Mouse (Mus musculus) hindbrain, embryonic 13.5 days (tissue): Measurements from ENCODE around the gene Ap3b1. TPM values are rescaled to one million over a fixed set of nuclear protein-coding genes. Genes with fewer than 3 reads are reported as not detected.

Experiments used
- ATAC-seq: fragments of 200-750 bp; cut with Nextera tagmentation; 2 replicates; pipeline ENCODE4 v1.8.0; 2017; ENCODE audit warnings: moderate TSS enrichment; ENCODE audit not compliant: low FRiP score
- H3K27ac ChIP-seq: fragments of 300-500 bp; sonication (generic); 2 replicates; pipeline ENCODE4 v1.5.1; 2015; ENCODE audit warnings: inconsistent platforms, mild to moderate bottlenecking, moderate library complexity
- H3K27me3 ChIP-seq: fragments of 300-500 bp; sonication (generic); 2 replicates; pipeline ENCODE4 v1.6.1; 2015; ENCODE audit warnings: mild to moderate bottlenecking, inconsistent platforms
- H3K36me3 ChIP-seq: fragments of 300-500 bp; sonication (generic); 2 replicates; pipeline ENCODE4 v1.6.1; 2015; ENCODE audit warnings: mild to moderate bottlenecking, inconsistent platforms
- H3K4me1 ChIP-seq: fragments of 300-500 bp; sonication (generic); replicated peaks from 2 replicates; pipeline ENCODE4 v1.6.1; 2015; ENCODE audit warnings: inconsistent platforms
- H3K4me2 ChIP-seq: fragments of 300-500 bp; sonication (generic); 2 replicates; pipeline ENCODE4 v1.6.1; 2015; ENCODE audit warnings: inconsistent platforms, mild to moderate bottlenecking, moderate library complexity
- H3K4me3 ChIP-seq: fragments of 300-500 bp; sonication (generic); 2 replicates; pipeline ENCODE4 v1.5.1; 2015; ENCODE audit warnings: mild to moderate bottlenecking, inconsistent platforms
- H3K9ac ChIP-seq: fragments of 300-500 bp; sonication (generic); 2 replicates; pipeline ENCODE4 v1.6.1; 2015; ENCODE audit warnings: mild to moderate bottlenecking, inconsistent platforms
- H3K9me3 ChIP-seq: fragments of 300-500 bp; sonication (generic); 2 replicates; pipeline ENCODE4 v1.6.1; 2016; ENCODE audit warnings: inconsistent platforms
- WGBS: fragments of 180-500 bp; shearing (Covaris S2); methylation state at CpG from one replicate; pipeline ENCODE4 v1.1.7; 2015; 5-methylcytosine and 5-hydroxymethylcytosine counted together
- polyA plus RNA-seq: library from polyadenylated mRNA; unstranded; fragments of >200 nt; fragmentation: Nextera tagmentation; extraction: Ambion mirVana; gene quantifications from 2 replicates; pipeline ENCODE4 v1.2.1, GENCODE M21; 2015

The Ap3b1 gene
- polyA plus RNA-seq, 1 experiment from 2014 or later, result 31.6 TPM

DNA sequence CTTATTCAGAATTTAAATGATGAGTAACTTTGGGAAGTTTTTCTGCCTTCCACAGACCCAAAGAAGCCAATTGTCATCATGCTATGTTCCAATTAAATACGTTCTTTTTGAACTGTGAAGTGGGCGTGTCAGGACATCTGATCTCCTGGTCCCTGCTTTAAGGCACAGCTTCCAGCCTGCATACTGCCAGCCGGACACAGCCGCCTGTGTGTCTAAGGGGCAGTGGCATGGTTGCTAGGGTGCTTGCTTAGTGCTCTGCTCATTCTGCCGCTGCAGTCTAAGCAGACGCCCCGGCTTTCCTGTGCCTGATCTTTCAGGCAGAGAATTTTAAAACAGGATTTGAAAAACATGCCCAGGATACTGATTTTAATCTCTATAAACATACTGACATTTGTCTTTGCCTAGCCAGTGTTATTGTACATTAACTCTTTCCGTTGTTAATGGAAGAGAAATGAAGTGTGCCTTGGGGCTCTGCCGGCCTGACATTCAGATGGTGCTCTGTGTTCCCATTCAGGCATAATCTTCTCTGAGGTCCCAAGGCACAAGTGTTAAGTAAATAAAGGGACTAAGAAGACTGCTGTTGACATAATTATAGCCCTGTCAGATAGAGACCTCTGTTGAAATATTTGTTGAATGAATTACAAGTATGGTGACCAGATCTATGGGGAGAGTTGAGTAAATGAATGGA is 204.0 kb downstream of the Ap3b1 start:
- H3K9me3 ChIP-seq, result no peaks in the 10 kb centered on the region
- no peak overlapping the region for H3K9ac ChIP-seq
- 24% methylated on average over 9 of the region's 9 CpGs for WGBS
- H3K27me3 ChIP-seq, result peaks cover 75% of the 10 kb centered on the region
- no peaks in the 10 kb centered on the region for H3K36me3 ChIP-seq
- no peak overlapping the region for H3K27ac ChIP-seq
- peaks cover 24% of the 10 kb centered on the region for H3K4me1 ChIP-seq
- no peak for ATAC-seq
- H3K4me2 ChIP-seq, result no peak overlapping the region
- no peak overlapping the region for H3K4me3 ChIP-seq

DNA sequence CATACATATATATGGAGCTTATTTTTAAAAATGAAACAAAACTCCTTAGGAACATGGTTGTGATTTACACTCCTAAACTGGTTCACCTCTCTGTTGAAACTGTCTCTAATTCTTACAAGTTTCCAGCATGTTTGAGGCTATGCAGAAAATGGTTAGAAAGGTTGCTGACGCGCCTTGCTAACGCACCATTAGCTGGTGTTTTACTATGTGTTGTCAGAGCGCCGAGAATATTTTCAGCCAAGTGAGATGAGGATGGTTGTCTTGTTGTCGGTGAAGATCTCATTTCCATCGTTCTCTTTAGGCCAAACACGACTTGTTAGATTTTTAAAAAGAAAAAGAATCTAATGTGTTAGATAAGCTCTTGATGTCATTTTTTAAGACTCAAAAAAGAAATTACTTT is 205.1 kb downstream of the Ap3b1 start:
- peaks cover 24% of the 10 kb centered on the region for H3K4me1 ChIP-seq
- no peak overlapping the region for H3K9ac ChIP-seq
- H3K27ac ChIP-seq, result no peak overlapping the region
- H3K27me3 ChIP-seq, result peaks cover 79% of the 10 kb centered on the region
- 70% methylated on average over 8 of the region's 8 CpGs for WGBS
- ATAC-seq, result no peak
- no peak overlapping the region for H3K4me2 ChIP-seq
- no peaks in the 10 kb centered on the region for H3K36me3 ChIP-seq
- H3K4me3 ChIP-seq, result no peak overlapping the region
- no peaks in the 10 kb centered on the region for H3K9me3 ChIP-seq

GRCm38 (mm10) chr13:94564351-94564994 is 205.7 kb downstream of the Ap3b1 start:
- H3K9me3 ChIP-seq, result no peaks in the 10 kb centered on the region
- no peak overlapping the region for H3K4me2 ChIP-seq
- peaks cover 24% of the 10 kb centered on the region for H3K4me1 ChIP-seq
- WGBS, result 19% methylated on average over 13 of the region's 13 CpGs
- no peak overlapping the region for H3K27ac ChIP-seq
- H3K4me3 ChIP-seq, result no peak overlapping the region
- H3K36me3 ChIP-seq, result no peaks in the 10 kb centered on the region
- no peak overlapping the region for H3K9ac ChIP-seq
- ATAC-seq, result no peak
- H3K27me3 ChIP-seq, result peaks cover 83% of the 10 kb centered on the region

GRCm38 (mm10) chr13:94565176-94565575 is 206.4 kb downstream of the Ap3b1 start:
- no peak overlapping the region for H3K4me3 ChIP-seq

GRCm38 (mm10) chr13:94565616-94566015 is 206.9 kb downstream of the Ap3b1 start:
- WGBS, result 59% methylated on average over 9 of the region's 9 CpGs
- no peak for ATAC-seq
- 0 out of 2 replicates have a peak overlapping the region, but pooled peaks have one; percentile 37 for H3K27ac ChIP-seq
- peaks cover 88% of the 10 kb centered on the region for H3K27me3 ChIP-seq
- H3K4me2 ChIP-seq, result no peak overlapping the region
- H3K4me3 ChIP-seq, result no peak overlapping the region
- H3K9me3 ChIP-seq, result no peaks in the 10 kb centered on the region
- no peak overlapping the region for H3K9ac ChIP-seq
- H3K4me1 ChIP-seq, result peaks cover 24% of the 10 kb centered on the region
- no peaks in the 10 kb centered on the region for H3K36me3 ChIP-seq

More at GRCm38 (mm10) chr13:94565176-94565575, 206.4 kb downstream of the Ap3b1 start:
- H3K27me3 ChIP-seq, result peaks cover 86% of the 10 kb centered on the region
- no peak overlapping the region for H3K9ac ChIP-seq
- no peak overlapping the region for H3K4me2 ChIP-seq
- peaks cover 24% of the 10 kb centered on the region for H3K4me1 ChIP-seq
- WGBS, result 77% methylated on average over 14 of the region's 14 CpGs
- H3K27ac ChIP-seq, result no peak overlapping the region
- H3K9me3 ChIP-seq, result no peaks in the 10 kb centered on the region
- no peak for ATAC-seq
- H3K36me3 ChIP-seq, result no peaks in the 10 kb centered on the region

GRCm38 (mm10) chr13:94567739-94568138 is 209.0 kb downstream of the Ap3b1 start:
- H3K4me3 ChIP-seq, result no peak overlapping the region
- H3K36me3 ChIP-seq, result no peaks in the 10 kb centered on the region
- H3K9me3 ChIP-seq, result no peaks in the 10 kb centered on the region
- no peak overlapping the region for H3K4me2 ChIP-seq
- H3K27ac ChIP-seq, result no peak overlapping the region
- WGBS, result 68% methylated on average over 6 of the region's 6 CpGs
- peaks cover 21% of the 10 kb centered on the region for H3K4me1 ChIP-seq
- no peak for ATAC-seq
- no peak overlapping the region for H3K9ac ChIP-seq
- peaks cover 90% of the 10 kb centered on the region for H3K27me3 ChIP-seq

DNA sequence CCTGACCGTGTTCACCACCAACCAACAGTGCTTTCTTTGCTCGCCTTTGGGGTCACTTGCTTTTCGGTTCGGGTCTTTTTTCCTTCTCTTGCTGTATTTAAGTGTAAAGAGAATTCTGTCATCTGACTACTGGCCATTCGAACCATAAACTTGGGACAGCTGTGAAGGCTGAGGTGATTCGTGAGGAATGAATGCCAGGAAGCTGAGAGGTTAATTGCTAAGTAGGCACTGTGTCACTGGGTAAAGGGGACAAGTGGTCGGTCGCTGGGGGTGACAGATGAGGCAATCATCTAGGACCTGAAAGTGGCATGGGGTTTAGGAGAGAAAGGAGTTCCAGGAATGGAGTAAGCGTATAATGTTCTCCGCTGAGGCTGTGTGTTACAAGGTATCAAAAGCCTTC is 212.2 kb downstream of the Ap3b1 start:
- H3K36me3 ChIP-seq, result no peaks in the 10 kb centered on the region
- no peaks in the 10 kb centered on the region for H3K9me3 ChIP-seq
- no peak overlapping the region for H3K4me3 ChIP-seq
- no peak overlapping the region for H3K27ac ChIP-seq
- H3K27me3 ChIP-seq, result peaks cover 97% of the 10 kb centered on the region
- H3K9ac ChIP-seq, result no peak overlapping the region
- H3K4me2 ChIP-seq, result no peak overlapping the region
- no peak for ATAC-seq
- 87% methylated on average over 10 of the region's 10 CpGs for WGBS
- peaks cover 11% of the 10 kb centered on the region for H3K4me1 ChIP-seq

DNA sequence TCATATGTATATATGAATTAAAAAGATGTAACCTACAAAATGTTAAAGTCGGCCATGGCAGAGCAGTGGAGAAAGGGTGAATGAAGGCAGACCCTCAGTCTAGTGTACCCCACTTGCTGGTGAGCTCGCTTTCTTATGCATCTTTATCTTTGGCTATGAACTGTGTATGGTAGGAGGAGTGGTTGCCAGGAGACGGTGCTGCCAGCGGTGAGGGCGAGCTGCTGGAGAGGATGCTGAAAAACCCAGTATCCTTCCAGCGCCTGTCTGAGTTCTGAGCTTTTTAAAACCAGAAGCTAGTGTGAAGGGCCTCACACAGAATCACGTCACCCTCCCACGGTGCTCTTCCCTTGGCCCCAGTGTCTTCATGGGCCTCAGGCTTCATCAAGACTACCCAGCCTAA is 214.6 kb downstream of the Ap3b1 start:
- 81% methylated on average over 8 of the region's 8 CpGs for WGBS
- Histone ChIP-seq H3K9me3 (no peaks in the 10 kb centered on the region), H3K9ac (no peak overlapping the region), H3K4me3 (no peak overlapping the region), H3K4me1 (peaks cover 29% of the 10 kb centered on the region), H3K27me3 (peaks cover 94% of the 10 kb centered on the region), H3K36me3 (no peaks in the 10 kb centered on the region), H3K27ac (no peak overlapping the region), H3K4me2 (no peak overlapping the region)
- no peak for ATAC-seq

DNA sequence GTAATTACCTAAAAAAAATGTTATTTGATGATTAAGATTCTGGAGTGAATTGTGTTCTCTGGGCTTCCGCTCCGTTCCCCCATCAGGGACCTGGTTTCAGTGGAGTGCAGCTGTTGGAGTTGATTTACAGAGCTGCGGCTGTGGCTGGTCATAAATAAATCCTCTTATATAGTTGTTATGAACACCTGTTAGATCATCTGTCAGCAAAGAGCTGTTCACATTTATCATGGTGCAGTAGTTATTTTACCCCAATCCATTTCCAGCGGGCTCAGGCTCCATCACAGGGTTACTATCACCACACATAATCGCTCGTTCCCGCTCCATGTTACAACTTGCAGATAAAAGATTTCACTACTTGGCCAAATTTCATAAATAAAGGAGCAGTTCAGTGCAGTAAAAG is 215.1 kb downstream of the Ap3b1 start:
- Histone ChIP-seq H3K27ac (no peak overlapping the region), H3K9ac (no peak overlapping the region), H3K4me1 (peaks cover 29% of the 10 kb centered on the region), H3K4me2 (no peak overlapping the region), H3K9me3 (no peaks in the 10 kb centered on the region), H3K4me3 (no peak overlapping the region), H3K36me3 (no peaks in the 10 kb centered on the region), H3K27me3 (peaks cover 94% of the 10 kb centered on the region)
- no peak for ATAC-seq
- WGBS, result 85% methylated on average over 7 of the region's 7 CpGs

DNA sequence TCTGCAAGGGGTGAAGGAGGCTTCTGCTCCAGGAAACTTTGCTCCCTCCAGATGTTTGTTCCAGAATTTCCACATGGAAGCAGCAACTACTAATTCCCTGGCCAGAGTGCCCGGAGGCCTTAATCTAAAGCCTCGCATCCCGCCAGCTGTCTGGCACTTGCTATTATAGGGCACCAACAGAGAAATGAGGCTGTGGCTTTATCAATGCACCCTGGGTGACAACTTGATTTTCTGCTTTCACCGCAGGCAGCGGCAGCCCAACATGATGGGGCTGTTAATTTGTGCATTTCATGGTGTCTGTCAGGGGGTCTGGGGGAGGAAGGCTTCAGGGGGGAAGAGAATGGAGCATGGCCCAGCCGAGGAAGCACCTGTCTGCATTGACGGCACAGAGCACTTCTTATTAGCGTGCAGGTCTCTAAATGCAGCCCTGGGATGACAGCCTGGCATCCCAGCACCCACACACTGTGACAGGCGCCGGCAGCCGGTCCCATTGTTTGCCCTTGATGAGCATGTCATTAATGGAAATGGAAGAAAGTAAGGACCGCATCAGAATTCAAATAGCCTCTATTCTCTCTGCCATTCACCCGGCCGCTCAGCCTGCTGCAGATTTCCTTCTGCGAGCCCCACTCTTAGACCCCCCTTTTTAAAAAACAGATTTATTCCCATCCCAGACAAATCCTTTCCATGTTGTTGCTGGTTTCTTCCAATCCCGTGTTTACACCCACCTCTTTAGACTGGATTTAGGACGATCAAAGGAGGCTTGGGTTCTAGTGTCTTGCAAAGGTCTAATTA is 217.0 kb downstream of the Ap3b1 start:
- Histone ChIP-seq H3K9ac (peak overlapping the region; percentile 15; the same call in 1 of the 2 replicates), H3K27me3 (peaks cover 94% of the 10 kb centered on the region), H3K36me3 (no peaks in the 10 kb centered on the region), H3K4me2 (peak overlapping the region; percentile 41), H3K27ac (peak overlapping the region; percentile 31), H3K9me3 (no peaks in the 10 kb centered on the region), H3K4me1 (peaks cover 29% of the 10 kb centered on the region), H3K4me3 (no peak overlapping the region)
- ATAC-seq, result peak; percentile 86
- WGBS, result 5% methylated on average over 17 of the region's 17 CpGs

GRCm38 (mm10) chr13:94576399-94577176 is 217.8 kb downstream of the Ap3b1 start:
- WGBS, result 12% methylated on average over 21 of the region's 22 CpGs

DNA sequence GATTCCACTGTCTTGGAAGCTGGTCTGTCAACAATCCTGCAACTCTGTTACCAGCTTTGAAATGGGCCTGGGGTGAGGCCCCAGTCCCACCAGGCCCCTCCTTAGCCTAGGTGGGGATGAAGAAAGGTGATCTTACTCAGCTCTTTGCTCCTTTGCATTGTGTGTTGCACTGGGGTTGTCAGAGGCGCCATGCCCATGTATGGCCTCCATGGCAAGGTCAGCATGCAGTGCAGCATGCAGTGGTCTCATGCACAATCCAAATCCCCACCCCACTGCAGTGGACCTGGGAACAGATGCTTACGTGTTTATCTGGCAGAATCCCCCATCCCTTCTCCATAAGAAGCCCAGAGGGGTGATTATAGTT is 218.4 kb downstream of the Ap3b1 start:
- 0 out of 2 replicates have a peak, but pooled peaks have one; percentile 6 for ATAC-seq
- H3K27me3 ChIP-seq, result peaks cover 89% of the 10 kb centered on the region
- peak overlapping the region; percentile 31; the same call in 1 of the 2 replicates for H3K27ac ChIP-seq

More at GRCm38 (mm10) chr13:94576399-94577176, 217.8 kb downstream of the Ap3b1 start:
- H3K9me3 ChIP-seq, result no peaks in the 10 kb centered on the region
- H3K27ac ChIP-seq, result peak overlapping the region; percentile 31
- H3K4me3 ChIP-seq, result no peak overlapping the region
- peak overlapping the region; percentile 41 for H3K4me2 ChIP-seq
- no peak overlapping the region for H3K9ac ChIP-seq
- H3K36me3 ChIP-seq, result no peaks in the 10 kb centered on the region
- H3K27me3 ChIP-seq, result peaks cover 89% of the 10 kb centered on the region
- peak; percentile 56 for ATAC-seq
- peaks cover 29% of the 10 kb centered on the region for H3K4me1 ChIP-seq

More for the DNA sequence above, 218.4 kb downstream of the Ap3b1 start:
- WGBS, result 47% methylated on average over 2 of the region's 2 CpGs
- Histone ChIP-seq H3K4me3 (no peak overlapping the region), H3K9me3 (no peaks in the 10 kb centered on the region), H3K4me1 (peaks cover 29% of the 10 kb centered on the region), H3K9ac (no peak overlapping the region), H3K4me2 (no peak overlapping the region), H3K36me3 (no peaks in the 10 kb centered on the region)
